Mouse (Mus musculus): Measurements from ENCODE around the gene Glrx2.
"Not testable (repeated sequence)": the region's sequence is repeated elsewhere in the genome, so short reads cannot be mapped to it uniquely, and the experiment has no call there.

The Glrx2 gene

GRCm38 (mm10) chr1:143716038-143716437 is at the start of gene Glrx2:
Gene Glrx2 (plus strand): TSS chr1:143716338.
- DNase-seq = not testable (repeated sequence)

GRCm38 (mm10) chr1:143675734-143676361 is 40.3 kb upstream of the Glrx2 start:
- DNase-seq = no peak

DNA sequence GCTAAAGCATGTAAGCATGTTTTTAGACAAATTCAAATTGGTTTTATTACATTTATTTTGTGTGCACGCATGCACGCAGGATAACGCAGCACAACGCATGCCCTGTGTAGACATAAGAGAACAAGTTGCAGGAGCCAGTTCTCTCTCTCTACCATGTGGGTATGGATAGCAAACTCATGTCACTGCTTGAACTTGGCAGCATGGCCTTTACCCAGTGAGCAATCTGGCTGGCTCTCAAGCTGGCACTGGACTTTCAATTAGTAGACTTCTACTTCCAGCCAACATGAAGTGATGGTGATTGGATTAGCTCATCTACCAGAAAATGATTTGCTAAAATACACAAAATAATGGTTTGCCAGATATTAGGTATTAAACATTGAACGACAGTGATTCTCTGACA is 35.0 kb upstream of the Glrx2 start:
- peak; percentile 77 for DNase-seq

GRCm38 (mm10) chr1:143684849-143685248 is 31.3 kb upstream of the Glrx2 start:
- no peak for DNase-seq

DNA sequence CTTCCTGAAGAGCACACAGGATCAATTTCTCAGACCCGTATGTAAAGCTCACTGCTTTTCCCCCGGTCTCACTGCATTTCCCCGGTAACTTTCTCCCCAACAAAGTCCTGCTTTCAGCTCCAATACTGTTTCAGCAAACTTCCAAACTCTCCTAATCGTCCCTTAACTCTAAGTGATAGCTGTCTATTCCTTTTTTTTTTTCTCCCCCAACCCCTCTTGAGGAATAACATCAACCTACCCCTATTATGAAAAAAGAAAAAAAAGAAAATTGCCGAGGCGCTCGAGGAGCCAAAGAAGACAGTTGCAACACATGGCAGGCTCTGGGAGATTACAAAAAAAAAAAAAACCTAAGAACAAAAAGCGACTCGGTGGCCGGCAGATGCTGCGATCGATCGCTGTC is 14.4 kb upstream of the Glrx2 start:
- no peak for DNase-seq

DNA sequence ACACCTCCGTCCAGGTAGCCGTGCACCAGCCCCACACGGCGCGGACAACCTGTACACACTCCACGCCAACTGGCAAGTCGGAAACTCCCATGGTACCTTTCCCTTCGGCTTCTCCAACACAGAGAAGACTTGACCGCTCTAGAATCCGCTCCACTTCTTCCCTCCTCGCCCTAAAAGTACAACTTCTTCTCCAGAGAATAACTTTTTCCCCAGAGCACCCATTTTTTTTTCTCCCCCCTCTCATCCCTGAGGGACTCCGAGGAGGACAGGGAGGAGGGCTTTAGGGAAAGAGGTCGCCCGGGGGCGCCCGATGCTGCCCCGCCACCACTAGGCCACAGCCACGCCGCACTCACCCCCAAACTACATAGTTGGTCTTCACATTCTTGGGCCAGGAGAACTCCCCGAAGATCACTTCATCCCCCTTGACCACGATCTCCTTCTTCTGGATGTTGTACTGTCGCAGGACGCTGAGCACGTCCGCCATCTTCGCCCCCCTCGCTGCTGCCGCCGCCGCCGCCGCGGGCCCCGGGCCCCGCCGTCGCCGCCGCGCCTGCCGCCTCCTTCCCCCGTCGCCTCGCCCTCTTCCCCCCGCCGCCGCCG is 13.9 kb upstream of the Glrx2 start:
- DNase-seq = no peak

GRCm38 (mm10) chr1:143702741-143703262 is 13.3 kb upstream of the Glrx2 start, which contains the start of gene Cdc73:
Gene Cdc73 (minus strand): TSS chr1:143702893.
- DNase-seq = peak; percentile 88

DNA sequence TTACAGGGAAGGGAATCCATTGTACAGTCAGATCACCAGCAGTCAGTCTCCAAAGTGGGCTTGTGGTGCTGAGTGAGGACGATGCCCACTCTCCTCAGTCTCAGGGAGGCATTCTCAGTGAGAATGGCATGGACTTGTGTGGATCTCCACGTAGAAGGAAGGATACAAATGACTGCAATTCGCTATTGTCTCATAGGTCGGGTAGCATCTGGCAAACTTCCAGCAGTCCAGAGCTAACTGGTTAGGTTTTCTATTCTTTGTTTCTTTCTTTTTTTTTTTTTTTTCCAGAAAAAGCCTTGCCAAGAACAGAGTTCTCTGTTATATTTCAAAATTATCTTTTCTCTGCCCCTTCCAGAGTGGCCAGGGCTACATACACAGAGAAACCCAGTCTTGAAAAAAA is 9.1 kb upstream of the Glrx2 start:
- DNase-seq = no peak

GRCm38 (mm10) chr1:143708361-143708760 is 7.8 kb upstream of the Glrx2 start:
- no peak for DNase-seq

DNA sequence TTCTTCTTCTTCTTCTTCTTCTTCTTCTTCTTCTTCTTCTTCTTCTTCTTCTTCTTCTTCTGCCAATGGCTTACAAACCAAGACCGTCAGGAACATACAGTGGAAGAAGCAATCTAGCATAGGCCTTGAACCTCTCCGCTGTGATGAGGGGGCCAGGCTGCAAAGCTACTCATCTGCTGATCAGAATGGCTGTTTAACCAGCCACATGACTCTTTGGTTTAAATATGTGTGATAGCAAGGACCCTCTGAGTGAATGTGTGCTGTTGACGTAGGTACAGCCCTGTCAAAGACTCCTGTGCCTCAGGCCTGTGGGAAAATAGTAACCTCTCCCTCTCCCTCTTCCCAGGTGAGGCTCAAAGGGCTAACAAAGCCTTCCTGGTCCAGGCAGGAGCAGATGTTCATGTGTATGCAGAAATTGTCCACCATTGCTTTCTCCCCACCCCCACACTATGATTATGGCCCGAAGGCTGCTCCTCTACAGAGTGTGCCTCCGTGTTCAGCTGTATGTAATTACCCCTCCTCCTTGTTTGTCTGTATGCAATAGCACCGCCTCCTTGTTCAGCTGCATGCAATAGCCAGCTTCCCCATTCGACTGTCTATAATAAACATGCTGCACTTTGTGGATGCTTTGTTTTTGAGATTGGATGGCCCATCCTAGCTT is 6.0 kb upstream of the Glrx2 start:
- DNase-seq = no peak

DNA sequence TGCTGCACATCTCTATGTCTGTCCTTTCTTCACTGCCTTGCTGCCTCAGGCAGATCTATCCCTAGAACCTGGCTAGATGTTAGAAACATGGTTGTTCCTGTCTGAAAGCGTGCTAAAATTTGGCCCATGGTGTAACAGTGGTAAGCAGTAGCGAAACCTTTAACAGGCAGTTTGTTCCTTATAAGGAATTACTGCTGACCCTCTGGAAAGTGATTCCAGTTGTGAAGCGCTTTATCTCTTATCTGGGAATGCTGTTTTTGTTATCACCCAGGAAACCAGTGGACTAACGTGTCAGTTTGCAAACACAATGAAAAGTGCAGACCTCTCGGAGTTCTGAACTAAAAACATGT is 5.5 kb upstream of the Glrx2 start:
- DNase-seq = no peak

DNA sequence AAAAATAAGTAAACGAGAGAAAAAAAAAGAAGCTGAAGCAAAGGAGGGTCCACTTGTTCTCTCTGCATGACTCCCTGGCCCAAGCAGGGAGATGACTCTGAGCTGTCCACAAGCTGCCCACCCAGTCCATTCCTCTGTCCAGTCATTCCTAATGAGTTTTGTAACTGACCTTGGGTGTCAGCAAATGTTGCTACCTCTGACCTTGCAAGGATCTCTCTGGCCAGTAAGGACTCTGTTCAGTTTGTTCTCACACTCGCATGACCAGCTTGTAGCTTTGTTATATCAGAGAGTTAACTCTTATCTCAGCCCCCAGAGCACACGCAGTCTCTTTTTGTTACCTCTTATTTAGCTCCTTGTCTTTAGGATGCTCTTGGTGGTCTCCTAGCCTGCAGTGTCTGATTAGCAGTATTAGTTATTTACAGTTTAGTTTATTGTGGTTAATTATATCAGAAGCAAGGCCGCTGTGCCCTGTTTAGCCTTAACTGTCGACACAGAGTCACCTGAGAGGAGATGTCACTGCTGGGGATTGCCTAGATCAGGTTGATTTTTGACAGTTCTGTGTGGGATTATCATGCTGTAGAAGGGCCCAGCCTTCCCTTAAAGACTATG is 8.4 kb downstream of the Glrx2 start:
- no peak for DNase-seq

- no peak for DNase-seq
These were observed 11.7 kb downstream of the Glrx2 start for GRCm38 (mm10) chr1:143727701-143728445.

GRCm38 (mm10) chr1:143730899-143731298 is 14.8 kb downstream of the Glrx2 start:
- no peak for DNase-seq

DNA sequence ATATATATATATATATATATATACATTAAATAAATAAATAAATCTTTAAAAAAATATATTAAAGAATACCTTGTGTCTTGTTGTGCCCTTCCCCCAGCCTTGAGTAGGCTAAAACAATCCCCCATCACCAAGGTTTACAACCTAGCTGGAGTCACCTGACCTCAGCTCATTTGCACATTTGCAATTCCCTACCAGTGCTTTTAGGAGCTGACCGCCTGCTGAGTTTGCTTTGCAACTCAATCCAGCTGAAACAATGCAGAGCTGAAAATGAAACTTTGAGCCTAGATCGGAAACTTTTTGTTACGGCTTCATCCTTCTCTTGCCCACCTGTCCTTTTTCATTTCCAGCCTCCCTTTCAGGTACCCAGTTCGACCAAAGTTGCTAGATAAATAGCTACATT is 15.6 kb downstream of the Glrx2 start:
- DNase-seq = no peak

DNA sequence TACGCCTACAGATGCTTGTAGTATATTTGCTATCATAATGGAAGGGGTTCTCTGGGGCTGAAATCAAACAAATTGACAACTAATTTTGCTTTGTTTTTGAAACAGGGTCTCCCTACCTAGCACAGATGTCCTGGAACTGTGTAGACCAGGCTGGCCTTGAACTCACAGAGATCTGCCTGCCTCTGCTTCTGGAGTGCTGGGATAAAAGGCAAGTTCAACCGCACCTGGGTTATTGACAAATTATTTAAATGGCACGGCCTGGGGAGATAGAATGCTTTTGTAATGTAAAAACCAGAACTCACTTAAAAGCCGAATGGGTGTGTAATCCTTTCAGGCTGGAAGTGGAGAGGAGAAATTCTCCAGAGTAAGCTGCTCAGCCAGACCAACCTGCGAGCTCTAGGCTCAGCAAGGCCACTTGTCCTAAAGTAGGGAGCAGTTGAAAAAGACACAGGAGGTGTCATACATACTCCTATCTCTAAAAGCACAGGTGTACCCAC is 17.8 kb downstream of the Glrx2 start:
- no peak for DNase-seq

GRCm38 (mm10) chr1:143738811-143739210 is 22.7 kb downstream of the Glrx2 start:
- DNase-seq = no peak

- peak; percentile 95 for DNase-seq
These were observed 23.5 kb downstream of the Glrx2 start for GRCm38 (mm10) chr1:143739361-143740350.

GRCm38 (mm10) chr1:143740581-143740980 is 24.4 kb downstream of the Glrx2 start:
- peak; percentile 19 for DNase-seq

DNA sequence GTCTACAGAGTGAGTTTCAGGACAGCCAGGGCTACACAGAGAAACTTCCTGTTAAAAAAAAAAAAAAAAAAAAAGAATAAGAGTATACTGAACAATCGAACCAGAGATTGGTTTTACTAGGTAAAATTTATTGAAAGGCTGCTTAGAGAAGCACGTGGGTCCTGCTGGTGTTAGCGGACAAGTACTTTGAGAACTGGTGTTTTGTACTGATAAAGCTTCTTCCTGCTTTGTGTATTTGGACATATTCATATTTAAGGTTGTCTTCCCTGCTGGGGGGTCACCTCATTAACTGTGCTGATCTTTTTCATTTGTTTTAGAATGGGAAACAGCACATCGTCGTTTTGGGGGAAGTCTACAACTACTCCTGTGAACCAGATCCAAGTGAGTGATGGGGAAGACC is 25.2 kb downstream of the Glrx2 start:
- DNase-seq = no peak

DNA sequence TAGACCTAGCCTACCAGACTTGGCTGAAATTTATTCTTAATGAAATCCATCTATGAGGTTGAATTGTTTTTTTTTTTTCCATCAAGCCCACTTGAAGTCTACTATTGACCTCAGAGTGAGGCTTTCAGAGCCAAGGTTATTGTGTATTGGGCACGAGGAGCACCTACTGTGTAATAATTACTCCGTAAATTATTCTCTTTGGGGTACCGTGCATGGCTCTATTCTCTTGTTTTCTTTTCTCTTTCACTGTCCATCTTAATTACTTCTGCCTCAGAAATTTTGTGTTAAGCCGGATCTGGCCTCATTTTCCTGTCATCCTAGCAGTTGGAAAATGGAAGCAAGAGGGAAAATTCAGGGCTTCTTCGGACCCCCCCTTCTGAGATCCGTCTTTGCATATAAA is 26.0 kb downstream of the Glrx2 start:
- DNase-seq = no peak

DNA sequence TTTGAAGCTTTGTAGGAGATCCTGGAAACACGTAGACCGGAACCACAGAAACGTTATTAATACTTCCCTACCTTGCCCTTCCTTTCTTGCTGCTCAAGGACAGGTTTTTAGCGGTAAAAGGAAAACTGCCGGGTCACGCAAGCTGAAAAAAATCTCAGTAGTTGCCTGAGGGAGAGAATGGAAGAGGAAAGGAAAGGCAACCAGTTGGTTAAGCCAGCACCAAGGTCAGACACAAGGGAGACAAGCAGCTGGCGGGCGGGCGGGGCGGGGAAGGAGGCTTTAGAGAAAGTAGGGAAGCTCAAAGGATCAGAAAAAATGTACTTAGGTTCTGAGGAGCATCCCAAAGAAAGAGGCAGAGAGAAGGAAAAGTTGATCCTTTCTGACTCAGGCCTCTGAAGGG is 29.7 kb downstream of the Glrx2 start:
- no peak for DNase-seq
